Mouse (Mus musculus): ENCODE data around the gene Tyrobp. TPM values are rescaled to one million over a fixed set of nuclear protein-coding genes. Genes with fewer than 3 reads are reported as not detected.

Gene Tyrobp
- polyA plus RNA-seq (2015; fragmentation: Nextera tagmentation; extraction: Ambion mirVana): 29.3 and 31.4 TPM in 2 replicates

DNA sequence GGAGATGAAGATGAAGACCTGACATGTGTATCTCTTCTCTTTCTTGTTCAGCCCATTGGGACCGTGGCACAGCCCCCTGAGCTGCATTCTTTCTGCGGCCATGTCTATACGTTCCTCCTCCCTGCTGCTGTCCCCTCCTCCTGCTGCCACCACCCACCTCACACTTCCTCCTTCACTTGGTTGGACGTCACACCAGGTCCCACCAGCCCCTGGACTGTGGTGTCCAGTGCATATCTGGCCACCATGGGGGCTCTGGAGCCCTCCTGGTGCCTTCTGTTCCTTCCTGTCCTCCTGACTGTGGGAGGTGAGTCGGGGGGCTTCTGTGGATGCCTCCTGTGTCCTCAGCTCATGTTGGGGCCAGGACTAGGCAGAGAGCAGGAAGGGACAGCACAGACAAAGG, at the start of gene Tyrobp:
Gene Tyrobp (plus strand): TSS at position 165 of the 400 bp plus-strand sequence.
- 70% methylated on average over 5 of the region's 5 CpGs for WGBS
- Histone ChIP-seq H3K9me3 (ENCODE audit: low read length) (0 out of 2 replicates have a peak, but pooled peaks cover 2% of the 10 kb centered on the region), H3K36me3 (ENCODE audit: insufficient read depth, low read length) (no peaks in the 10 kb centered on the region), H3K27ac (ENCODE audit: low read length) (no peak within 1 kb of the TSS), H3K4me1 (ENCODE audit: insufficient read depth, low read length) (no peaks in the 10 kb centered on the region), H3K27me3 (ENCODE audit: insufficient read depth, low read length) (0 out of 2 replicates have a peak, but pooled peaks cover 4% of the 10 kb centered on the region), H3K4me2 (replicated peaks; ENCODE audit: low read depth, low read length) (no peak within 1 kb of the TSS), H3K4me3 (ENCODE audit: low read length) (no peak within 1 kb of the TSS), H3K9ac (replicated peaks; ENCODE audit: low read length) (no peak within 1 kb of the TSS)
- no peak for ATAC-seq (ENCODE audit: low FRiP score, low TSS enrichment)

DNA sequence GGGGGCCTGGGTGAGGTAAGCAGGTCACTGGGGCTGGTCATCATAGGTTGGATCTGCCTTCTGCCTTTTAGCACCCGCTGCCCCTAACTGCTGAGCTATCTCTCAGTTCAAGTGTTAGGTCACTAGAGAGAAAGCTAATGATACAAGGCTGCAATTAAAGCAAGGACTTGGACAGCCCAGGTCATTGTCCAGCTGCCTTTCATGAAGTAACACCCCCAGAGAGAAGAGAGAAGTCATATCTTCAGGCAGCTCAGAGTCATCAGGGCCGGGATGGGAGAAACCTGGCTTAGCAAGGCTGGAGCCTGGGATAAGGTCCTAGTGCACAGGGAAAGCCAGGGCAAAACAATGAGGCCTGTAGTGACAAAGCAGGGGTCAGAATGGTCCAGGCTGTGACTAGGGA, 46.1 kb upstream of the Tyrobp start:
- Histone ChIP-seq H3K4me1 (ENCODE audit: insufficient read depth, low read length) (peaks cover 6% of the 10 kb centered on the region; the same call in 1 of the 2 replicates), H3K4me3 (ENCODE audit: low read length) (no peak overlapping the region), H3K27ac (ENCODE audit: low read length) (no peak overlapping the region), H3K9ac (replicated peaks; ENCODE audit: low read length) (no peak overlapping the region), H3K36me3 (ENCODE audit: insufficient read depth, low read length) (no peaks in the 10 kb centered on the region), H3K27me3 (ENCODE audit: insufficient read depth, low read length) (peaks cover 8% of the 10 kb centered on the region; the same call in 1 of the 2 replicates), H3K4me2 (replicated peaks; ENCODE audit: low read depth, low read length) (no peak overlapping the region), H3K9me3 (ENCODE audit: low read length) (0 out of 2 replicates have a peak, but pooled peaks cover 5% of the 10 kb centered on the region)
- 68% methylated on average over 2 of the region's 2 CpGs for WGBS
- ATAC-seq (ENCODE audit: low FRiP score, low TSS enrichment): no peak

GRCm38 (mm10) chr7:30373501-30373962, 40.0 kb upstream of the Tyrobp start:
- Histone ChIP-seq H3K4me3 (ENCODE audit: low read length) (peak overlapping the region; percentile 52), H3K27me3 (ENCODE audit: insufficient read depth, low read length) (no peaks in the 10 kb centered on the region), H3K9me3 (ENCODE audit: low read length) (no peaks in the 10 kb centered on the region), H3K4me1 (ENCODE audit: insufficient read depth, low read length) (no peaks in the 10 kb centered on the region), H3K9ac (replicated peaks; ENCODE audit: low read length) (peak overlapping the region; percentile 61), H3K36me3 (ENCODE audit: insufficient read depth, low read length) (no peaks in the 10 kb centered on the region), H3K4me2 (replicated peaks; ENCODE audit: low read depth, low read length) (peak overlapping the region; percentile 59), H3K27ac (ENCODE audit: low read length) (no peak overlapping the region)
- under 1% methylated on average over 21 of the region's 21 CpGs for WGBS
- ATAC-seq (ENCODE audit: low FRiP score, low TSS enrichment): peak; percentile 99

DNA sequence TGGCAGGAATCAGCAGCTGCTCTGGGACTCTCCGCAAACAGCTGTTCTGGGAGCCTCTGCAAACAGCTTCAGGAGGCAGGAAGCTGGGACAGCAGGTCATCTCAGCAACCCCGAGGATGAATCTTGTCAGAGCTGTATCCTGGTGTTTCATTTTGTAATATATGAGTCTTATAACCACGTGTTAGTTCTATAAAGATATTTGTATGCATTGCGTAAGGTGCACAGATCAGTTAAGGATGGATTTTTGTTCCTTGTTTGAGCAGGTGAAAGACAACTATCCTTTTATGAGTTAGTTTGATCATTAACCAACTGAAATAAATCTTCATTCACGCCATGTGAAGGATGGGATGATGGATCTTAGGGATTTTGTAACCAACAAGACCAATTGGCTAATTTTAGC, 33.5 kb upstream of the Tyrobp start:
- ATAC-seq (ENCODE audit: low FRiP score, low TSS enrichment): no peak
- WGBS: 55% methylated on average over 5 of the region's 5 CpGs

DNA sequence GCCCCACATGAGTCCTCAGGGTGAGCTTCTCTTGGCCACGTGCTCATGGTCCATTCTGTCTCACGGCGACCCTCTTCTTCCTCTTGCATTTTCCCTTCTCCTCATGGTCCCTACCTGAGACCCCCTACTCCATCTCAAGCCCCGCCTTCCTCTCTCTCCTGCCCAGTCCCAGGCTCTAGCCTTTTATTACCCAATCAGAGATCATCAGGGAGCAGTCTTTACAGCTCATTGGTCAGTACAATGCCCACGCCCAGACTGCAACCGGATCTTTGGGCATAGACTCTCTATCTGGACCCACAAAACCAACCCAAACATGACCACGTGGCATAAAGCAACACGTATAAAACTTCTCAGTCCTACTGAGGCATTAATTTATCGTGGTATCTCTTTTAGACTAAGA, 29.5 kb upstream of the Tyrobp start:
- Histone ChIP-seq H3K4me2 (replicated peaks; ENCODE audit: low read depth, low read length) (no peak overlapping the region), H3K36me3 (ENCODE audit: insufficient read depth, low read length) (no peaks in the 10 kb centered on the region), H3K27ac (ENCODE audit: low read length) (no peak overlapping the region), H3K27me3 (ENCODE audit: insufficient read depth, low read length) (no peaks in the 10 kb centered on the region), H3K4me1 (ENCODE audit: insufficient read depth, low read length) (no peaks in the 10 kb centered on the region), H3K4me3 (ENCODE audit: low read length) (no peak overlapping the region), H3K9me3 (ENCODE audit: low read length) (no peaks in the 10 kb centered on the region), H3K9ac (replicated peaks; ENCODE audit: low read length) (no peak overlapping the region)
- 84% methylated on average over 9 of the region's 9 CpGs for WGBS
- ATAC-seq (ENCODE audit: low FRiP score, low TSS enrichment): no peak

More for the DNA sequence above, 33.5 kb upstream of the Tyrobp start:
- Histone ChIP-seq H3K27ac (ENCODE audit: low read length) (no peak overlapping the region), H3K9me3 (ENCODE audit: low read length) (no peaks in the 10 kb centered on the region), H3K27me3 (ENCODE audit: insufficient read depth, low read length) (no peaks in the 10 kb centered on the region), H3K4me1 (ENCODE audit: insufficient read depth, low read length) (no peaks in the 10 kb centered on the region), H3K36me3 (ENCODE audit: insufficient read depth, low read length) (no peaks in the 10 kb centered on the region), H3K4me3 (ENCODE audit: low read length) (no peak overlapping the region), H3K9ac (replicated peaks; ENCODE audit: low read length) (no peak overlapping the region), H3K4me2 (replicated peaks; ENCODE audit: low read depth, low read length) (no peak overlapping the region)

GRCm38 (mm10) chr7:30392746-30393520, 20.6 kb upstream of the Tyrobp start:
- H3K36me3 ChIP-seq (ENCODE audit: insufficient read depth, low read length): no peaks in the 10 kb centered on the region
- no peak overlapping the region for H3K4me2 ChIP-seq (replicated peaks; ENCODE audit: low read depth, low read length)
- H3K4me3 ChIP-seq (ENCODE audit: low read length): no peak overlapping the region
- WGBS: 72% methylated on average over 4 of the region's 4 CpGs
- H3K9me3 ChIP-seq (ENCODE audit: low read length): no peaks in the 10 kb centered on the region
- H3K27ac ChIP-seq (ENCODE audit: low read length): no peak overlapping the region
- no peaks in the 10 kb centered on the region for H3K27me3 ChIP-seq (ENCODE audit: insufficient read depth, low read length)
- H3K4me1 ChIP-seq (ENCODE audit: insufficient read depth, low read length): no peaks in the 10 kb centered on the region
- no peak overlapping the region for H3K9ac ChIP-seq (replicated peaks; ENCODE audit: low read length)
- ATAC-seq (ENCODE audit: low FRiP score, low TSS enrichment): no peak

DNA sequence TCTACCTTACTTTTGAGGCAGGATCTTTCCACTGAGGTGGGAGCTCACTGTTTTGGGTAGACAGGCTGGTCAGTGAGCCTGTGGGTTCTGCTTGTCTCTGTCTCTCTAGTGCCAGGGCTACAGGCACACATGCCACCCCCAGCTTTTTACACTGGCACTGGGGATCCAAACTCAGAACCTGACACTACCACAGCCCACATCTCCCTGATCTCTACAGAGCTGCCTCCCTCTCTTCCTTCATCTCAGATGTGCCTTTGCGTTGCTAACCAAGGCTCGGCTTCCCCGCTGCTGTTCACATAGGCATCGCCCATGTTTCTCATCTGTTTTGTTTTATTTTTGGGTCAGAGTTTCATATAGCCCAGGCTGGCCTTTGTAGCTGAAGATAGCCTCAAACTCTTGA, 19.9 kb upstream of the Tyrobp start:
- no peak overlapping the region for H3K4me2 ChIP-seq (replicated peaks; ENCODE audit: low read depth, low read length)
- no peaks in the 10 kb centered on the region for H3K9me3 ChIP-seq (ENCODE audit: low read length)
- 82% methylated on average over 4 of the region's 4 CpGs for WGBS
- no peak overlapping the region for H3K4me3 ChIP-seq (ENCODE audit: low read length)
- no peaks in the 10 kb centered on the region for H3K36me3 ChIP-seq (ENCODE audit: insufficient read depth, low read length)
- H3K27me3 ChIP-seq (ENCODE audit: insufficient read depth, low read length): no peaks in the 10 kb centered on the region
- no peak overlapping the region for H3K9ac ChIP-seq (replicated peaks; ENCODE audit: low read length)
- H3K4me1 ChIP-seq (ENCODE audit: insufficient read depth, low read length): no peaks in the 10 kb centered on the region
- ATAC-seq (ENCODE audit: low FRiP score, low TSS enrichment): no peak
- peak overlapping the region; percentile 65 for H3K27ac ChIP-seq (ENCODE audit: low read length)

GRCm38 (mm10) chr7:30394379-30394778, 19.2 kb upstream of the Tyrobp start:
- Histone ChIP-seq H3K4me3 (ENCODE audit: low read length) (no peak overlapping the region), H3K36me3 (ENCODE audit: insufficient read depth, low read length) (no peaks in the 10 kb centered on the region), H3K4me1 (ENCODE audit: insufficient read depth, low read length) (no peaks in the 10 kb centered on the region), H3K27me3 (ENCODE audit: insufficient read depth, low read length) (no peaks in the 10 kb centered on the region), H3K4me2 (replicated peaks; ENCODE audit: low read depth, low read length) (no peak overlapping the region), H3K9ac (replicated peaks; ENCODE audit: low read length) (no peak overlapping the region), H3K27ac (ENCODE audit: low read length) (peak overlapping the region; percentile 65), H3K9me3 (ENCODE audit: low read length) (no peaks in the 10 kb centered on the region)
- 41% methylated on average over 11 of the region's 11 CpGs for WGBS
- ATAC-seq (ENCODE audit: low FRiP score, low TSS enrichment): peak; percentile 77; the same call in 1 of the 2 replicates

GRCm38 (mm10) chr7:30394871-30395270, 18.7 kb upstream of the Tyrobp start:
- 60% methylated on average over 2 of the region's 2 CpGs for WGBS
- no peaks in the 10 kb centered on the region for H3K27me3 ChIP-seq (ENCODE audit: insufficient read depth, low read length)
- no peaks in the 10 kb centered on the region for H3K9me3 ChIP-seq (ENCODE audit: low read length)
- H3K4me3 ChIP-seq (ENCODE audit: low read length): no peak overlapping the region
- no peaks in the 10 kb centered on the region for H3K36me3 ChIP-seq (ENCODE audit: insufficient read depth, low read length)
- H3K9ac ChIP-seq (replicated peaks; ENCODE audit: low read length): no peak overlapping the region
- no peak overlapping the region for H3K4me2 ChIP-seq (replicated peaks; ENCODE audit: low read depth, low read length)
- H3K4me1 ChIP-seq (ENCODE audit: insufficient read depth, low read length): 0 out of 2 replicates have a peak, but pooled peaks cover 3% of the 10 kb centered on the region
- no peak for ATAC-seq (ENCODE audit: low FRiP score, low TSS enrichment)
- H3K27ac ChIP-seq (ENCODE audit: low read length): no peak overlapping the region

- Histone ChIP-seq H3K4me2 (replicated peaks; ENCODE audit: low read depth, low read length) (no peak overlapping the region), H3K36me3 (ENCODE audit: insufficient read depth, low read length) (no peaks in the 10 kb centered on the region), H3K27ac (ENCODE audit: low read length) (no peak overlapping the region), H3K4me3 (ENCODE audit: low read length) (no peak overlapping the region), H3K27me3 (ENCODE audit: insufficient read depth, low read length) (0 out of 2 replicates have a peak, but pooled peaks cover 3% of the 10 kb centered on the region), H3K9me3 (ENCODE audit: low read length) (no peaks in the 10 kb centered on the region), H3K4me1 (ENCODE audit: insufficient read depth, low read length) (0 out of 2 replicates have a peak, but pooled peaks cover 3% of the 10 kb centered on the region), H3K9ac (replicated peaks; ENCODE audit: low read length) (no peak overlapping the region)
- no peak for ATAC-seq (ENCODE audit: low FRiP score, low TSS enrichment)
- WGBS: 29% methylated on average over 7 of the region's 7 CpGs
Measured at GRCm38 (mm10) chr7:30399671-30400070, 13.9 kb upstream of the Tyrobp start.
